Mouse (Mus musculus) adipocyte (in vitro differentiated cells): ENCODE measurements at regions not wholly inside any gene's neighbourhood (a gene's known extent, or its start where the extent isn't known, plus 50 kb on each side); places are given as distances from the start of the nearest gene placed in this dataset.

Experiments
- DNase-seq: peaks from one replicate; pipeline ENCODE4 v3.0.0-alpha.2; 2016; ENCODE audit warnings: low spot score

GRCm38 (mm10) chr9:46622255-46622654, 302.5 kb upstream of the 4931429L15Rik start:
- DNase-seq: no peak

DNA sequence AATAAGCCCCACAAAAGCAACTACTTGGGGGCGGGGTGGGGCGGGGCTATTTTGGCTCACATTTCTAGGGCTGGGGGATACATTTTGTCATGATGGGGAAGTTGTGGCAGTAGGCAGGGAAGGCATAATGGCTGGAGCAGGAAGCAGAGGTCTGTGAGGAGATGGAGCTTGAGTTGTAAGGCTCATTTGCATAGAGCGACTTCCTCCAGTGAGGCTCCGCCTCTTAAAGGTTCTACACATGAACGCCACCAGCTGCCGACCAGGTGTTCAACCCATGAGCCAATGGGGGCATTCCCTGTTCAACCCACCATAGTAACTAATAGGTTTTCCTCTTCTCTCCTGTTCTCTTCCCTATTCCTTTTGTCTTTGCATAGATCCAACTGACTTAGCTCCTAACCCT, 302.1 kb upstream of the 4931429L15Rik start:
- no peak for DNase-seq

- DNase-seq: no peak
Measured at GRCm38 (mm10) chr9:46610101-46611005, 290.6 kb upstream of the 4931429L15Rik start.

- DNase-seq: no peak
Measured at GRCm38 (mm10) chr9:46608695-46609094, 288.9 kb upstream of the 4931429L15Rik start.

GRCm38 (mm10) chr9:46600803-46601202, 281.0 kb upstream of the 4931429L15Rik start:
- no peak for DNase-seq

DNA sequence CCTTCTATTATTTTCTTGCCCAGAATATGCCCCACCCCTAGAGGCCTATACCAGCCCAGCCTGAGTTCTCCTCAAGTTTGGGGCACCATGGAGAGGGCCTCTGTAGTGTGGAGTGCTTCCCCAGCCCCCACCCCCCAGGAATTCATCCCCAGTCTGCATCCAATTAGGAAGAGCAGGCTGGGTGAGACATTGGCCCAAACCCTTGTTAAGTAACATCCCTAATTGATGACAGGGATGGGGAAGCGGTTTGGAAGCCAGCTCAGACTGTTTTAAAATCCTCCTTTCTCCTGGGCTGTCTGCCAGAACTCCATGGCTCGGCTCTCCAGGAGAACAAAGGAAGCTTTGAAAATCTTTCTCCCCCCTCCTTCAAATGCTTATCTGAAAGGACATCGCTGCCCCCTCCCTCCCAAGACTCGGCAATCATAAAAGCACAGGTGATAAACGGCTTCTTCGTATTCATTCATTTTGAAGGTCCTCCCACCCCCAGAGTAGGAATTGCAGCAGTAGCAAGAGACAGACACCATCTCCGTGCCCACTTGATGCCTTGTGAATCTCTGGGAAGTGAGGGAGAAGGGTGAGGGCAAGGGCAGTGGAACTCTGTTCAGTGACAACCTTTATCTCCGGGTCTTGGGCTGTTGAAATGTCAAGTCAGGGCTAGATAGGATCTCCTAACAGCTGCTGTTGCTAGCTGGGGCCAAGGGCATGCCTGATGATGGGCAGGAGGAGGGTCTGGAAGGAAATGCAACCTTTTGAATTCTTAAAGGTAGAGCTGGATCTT, 280.3 kb upstream of the 4931429L15Rik start:
- DNase-seq: no peak

GRCm38 (mm10) chr9:46598518-46598917, 278.7 kb upstream of the 4931429L15Rik start:
- no peak for DNase-seq

- no peak for DNase-seq
Measured at GRCm38 (mm10) chr9:46593444-46593843, 273.7 kb upstream of the 4931429L15Rik start.

DNA sequence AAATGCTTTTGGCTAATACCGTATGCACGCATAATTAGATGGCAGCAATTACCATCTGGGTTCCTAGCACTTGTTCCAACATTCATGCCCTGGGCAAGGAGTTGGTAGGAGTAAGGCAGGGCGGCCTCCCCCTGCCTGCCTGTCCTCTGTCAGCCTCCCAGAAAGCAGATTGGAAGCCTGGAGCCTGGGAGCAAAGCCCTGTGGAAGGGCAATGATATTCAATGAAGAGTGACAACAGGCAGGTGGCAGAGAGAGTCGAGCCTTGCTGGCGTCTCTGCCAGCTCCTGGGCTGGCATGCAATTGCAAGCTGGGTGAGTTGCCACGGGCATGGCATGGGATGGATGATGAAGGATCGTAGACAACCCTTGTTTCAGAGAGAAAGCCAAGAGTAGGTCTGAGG, 273.1 kb upstream of the 4931429L15Rik start:
- no peak for DNase-seq

DNA sequence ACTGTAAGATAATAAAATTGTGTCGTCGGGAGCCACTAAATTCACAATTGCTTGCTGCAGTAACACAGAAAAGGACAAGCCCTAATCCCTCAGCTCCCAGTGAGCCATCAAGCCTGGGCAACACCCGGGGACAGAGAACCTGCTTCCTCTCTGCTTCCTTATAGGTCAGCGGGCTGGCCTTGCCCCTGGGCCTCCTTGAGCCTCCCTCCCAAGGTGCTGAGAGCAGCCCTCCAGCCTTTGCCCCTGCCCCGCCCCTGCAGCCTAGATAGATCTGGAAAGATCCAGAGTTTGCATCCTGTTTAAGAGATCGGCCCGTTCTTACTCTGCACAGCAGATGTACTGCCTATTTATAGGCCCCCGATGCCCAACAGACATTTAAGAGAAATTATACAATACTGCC, 267.0 kb upstream of the 4931429L15Rik start:
- DNase-seq: no peak

GRCm38 (mm10) chr9:46581844-46582243, 262.1 kb upstream of the 4931429L15Rik start:
- DNase-seq: no peak

GRCm38 (mm10) chr9:46562301-46562700, 242.5 kb upstream of the 4931429L15Rik start:
- DNase-seq: no peak

DNA sequence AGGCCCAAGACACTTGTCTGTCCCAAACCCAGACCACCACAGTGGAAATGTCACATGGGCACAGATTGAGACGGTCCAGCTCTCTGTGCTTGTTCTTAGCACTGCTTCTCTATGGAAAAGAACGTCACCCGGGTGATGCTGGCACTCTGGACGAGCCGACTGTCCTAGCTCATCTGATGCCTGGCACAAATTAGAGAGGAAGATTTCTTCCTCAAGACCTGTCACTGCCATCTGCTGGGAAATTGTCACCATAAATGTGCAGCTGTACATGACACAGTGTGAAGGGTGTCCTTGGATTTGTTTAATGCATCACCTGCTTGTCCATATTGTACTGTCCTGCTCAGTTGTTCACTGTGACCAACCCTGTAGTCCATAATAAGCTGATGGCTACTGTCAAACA, 238.7 kb upstream of the 4931429L15Rik start:
- no peak for DNase-seq

GRCm38 (mm10) chr9:46557781-46558180, 238.0 kb upstream of the 4931429L15Rik start:
- DNase-seq: no peak

- DNase-seq: no peak
Measured at GRCm38 (mm10) chr9:46555156-46555555, 235.4 kb upstream of the 4931429L15Rik start.

- no peak for DNase-seq
Measured at GRCm38 (mm10) chr9:46554586-46555152, 234.9 kb upstream of the 4931429L15Rik start.

- no peak for DNase-seq
Measured at GRCm38 (mm10) chr9:46549416-46549815, 229.6 kb upstream of the 4931429L15Rik start.

- DNase-seq: no peak
Measured at GRCm38 (mm10) chr9:46544326-46544725, 224.5 kb upstream of the 4931429L15Rik start.

GRCm38 (mm10) chr9:46541001-46541400, 221.2 kb upstream of the 4931429L15Rik start:
- no peak for DNase-seq

GRCm38 (mm10) chr9:46538616-46539015, 218.8 kb upstream of the 4931429L15Rik start:
- no peak for DNase-seq

DNA sequence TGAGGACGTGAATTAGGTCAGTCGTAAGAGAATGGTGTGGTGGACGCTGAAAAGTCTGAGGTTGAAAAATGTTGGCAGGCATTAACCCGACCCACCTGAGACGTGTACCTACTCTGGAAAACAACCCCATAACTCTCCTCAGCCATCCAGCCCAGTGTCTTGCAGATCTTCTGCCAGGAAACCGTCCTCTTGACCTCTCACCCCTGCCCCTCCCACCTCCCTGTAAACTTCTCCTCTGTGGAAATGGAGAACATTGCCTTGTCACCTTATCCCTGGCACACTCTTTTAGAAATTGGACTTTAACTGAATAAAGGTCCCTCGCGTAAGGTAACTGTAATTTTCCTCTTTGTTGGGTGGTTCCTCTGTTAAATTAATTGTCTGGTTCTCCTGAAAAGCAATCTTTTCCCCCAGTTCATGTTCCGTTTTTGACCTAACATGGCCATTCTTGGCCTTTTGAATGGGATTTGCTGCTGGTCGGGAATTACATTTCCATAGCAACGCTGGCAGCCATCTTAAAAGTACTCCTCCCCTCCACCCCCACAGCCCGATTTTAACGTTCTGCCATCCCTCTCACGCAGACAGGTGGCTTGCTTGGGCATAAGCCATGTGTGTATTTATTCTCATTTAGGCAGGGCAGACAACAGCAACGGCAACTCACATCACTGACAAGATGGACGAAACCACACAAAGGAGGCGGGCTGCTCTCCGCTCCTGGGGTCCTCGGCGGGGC, 196.8 kb upstream of the 4931429L15Rik start:
- no peak for DNase-seq
